In genomic region chr6:77120926-77121325, GRCm38 (mm10) we compare ENCODE assay signal across 15 mouse cellular contexts.
"Had no signal": no experiment of that assay in that cellular context is flagged by ENCODE, and none has a peak within 500 bp of the region (broad histone marks: within the 10 kb centered on the region; RNA-seq: fewer than 3 reads in every experiment).

No protein-coding gene starts in this region.

- H3K36me3 ChIP-seq: liver, embryonic 13.5 days; midbrain, embryonic 12.5 days; midbrain, embryonic 15.5 days; neural tube, embryonic 13.5 days had no signal

- H3K4me3 ChIP-seq: left cerebral cortex, adult 2 months; liver, embryonic 13.5 days; midbrain, embryonic 12.5 days; midbrain, embryonic 15.5 days; myocyte; neural tube, embryonic 13.5 days had no signal

- H3K9me3 ChIP-seq: liver, embryonic 13.5 days; midbrain, embryonic 12.5 days; midbrain, embryonic 15.5 days; neural tube, embryonic 13.5 days had no signal

- H3K27me3 ChIP-seq: liver, embryonic 13.5 days; midbrain, embryonic 12.5 days; midbrain, embryonic 15.5 days; neural tube, embryonic 13.5 days had no signal

- H3K4me1 ChIP-seq: liver, embryonic 13.5 days; midbrain, embryonic 12.5 days; midbrain, embryonic 15.5 days; neural tube, embryonic 13.5 days had no signal

- H3K9ac ChIP-seq: liver, embryonic 13.5 days; midbrain, embryonic 12.5 days; midbrain, embryonic 15.5 days; neural tube, embryonic 13.5 days had no signal

- ATAC-seq: midbrain, embryonic 15.5 days had no signal

- H3K27ac ChIP-seq: left cerebral cortex, adult 2 months; liver, embryonic 13.5 days; midbrain, embryonic 12.5 days; midbrain, embryonic 15.5 days; neural tube, embryonic 13.5 days had no signal

- DNase-seq: kidney, adult 11 months; kidney, adult 8-10 months; kidney, postnatal 14 days; kidney, postnatal 4 days; liver, embryonic 13.5 days; lung, adult 2 months; lung, postnatal 14 days; lung, postnatal 4 days; thymus, adult 18-20 months; thymus, postnatal 36 days had no signal

- H3K4me2 ChIP-seq: liver, embryonic 13.5 days; midbrain, embryonic 12.5 days; midbrain, embryonic 15.5 days; neural tube, embryonic 13.5 days had no signal
